Mouse (Mus musculus): Measurements from ENCODE around the gene Grm4.
A peak's percentile ranks its signal among the peaks of the same experiment; 100 is the strongest.

Gene Grm4

DNA sequence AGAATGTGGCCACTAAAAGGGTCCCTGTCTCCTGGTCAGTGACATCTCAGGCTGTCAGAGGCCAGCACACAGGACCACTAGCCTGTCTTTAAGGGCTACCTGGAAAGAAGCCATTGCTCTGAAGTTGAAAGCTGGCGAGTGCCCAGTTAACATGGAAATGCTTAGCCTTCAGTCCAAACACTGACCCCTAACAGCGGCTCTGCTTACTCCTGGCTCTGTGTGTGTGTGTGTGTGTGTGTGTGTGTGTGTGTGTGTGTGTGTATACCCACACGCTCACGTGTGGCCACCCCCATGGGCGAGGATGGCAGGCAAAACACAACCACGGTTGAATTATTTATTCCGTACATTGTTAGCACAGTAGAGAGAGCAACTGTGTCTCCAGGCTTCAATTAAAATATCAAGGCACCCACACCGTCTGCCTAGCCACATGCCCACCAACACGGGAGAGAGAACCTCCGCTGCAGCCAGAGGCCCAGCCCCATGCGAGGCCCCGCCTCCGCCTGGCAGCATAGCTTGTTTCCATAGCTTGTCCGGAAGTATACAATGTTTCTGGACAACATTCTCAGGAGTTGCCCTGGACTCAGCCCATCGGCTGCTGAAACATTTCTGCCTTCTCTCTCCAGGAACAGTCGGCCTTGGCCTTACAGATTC, 32.9 kb downstream of the Grm4 start:
- peak; percentile 6 for DNase-seq (ENCODE audit: low spot score)

DNA sequence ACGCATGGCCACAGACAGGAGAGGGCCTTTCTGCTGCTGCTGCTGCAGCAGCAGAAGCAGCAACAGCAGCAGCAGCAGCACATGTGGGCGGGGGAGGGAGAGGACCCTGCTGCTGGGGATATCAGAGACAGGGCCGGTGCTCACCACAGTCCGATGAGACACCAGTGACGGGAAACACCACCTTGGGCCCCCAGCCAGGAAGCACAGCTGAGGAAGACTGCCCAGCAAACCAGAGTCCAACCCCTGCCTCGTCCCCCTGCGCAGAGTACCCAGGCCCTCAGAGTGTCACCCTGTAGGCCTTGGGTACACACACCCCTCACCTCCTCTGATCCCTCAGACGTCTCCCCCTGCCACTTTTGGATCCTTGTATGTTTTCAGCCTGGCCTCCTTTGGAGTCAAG, 35.3 kb downstream of the Grm4 start:
- no peak for DNase-seq (ENCODE audit: low spot score)

DNA sequence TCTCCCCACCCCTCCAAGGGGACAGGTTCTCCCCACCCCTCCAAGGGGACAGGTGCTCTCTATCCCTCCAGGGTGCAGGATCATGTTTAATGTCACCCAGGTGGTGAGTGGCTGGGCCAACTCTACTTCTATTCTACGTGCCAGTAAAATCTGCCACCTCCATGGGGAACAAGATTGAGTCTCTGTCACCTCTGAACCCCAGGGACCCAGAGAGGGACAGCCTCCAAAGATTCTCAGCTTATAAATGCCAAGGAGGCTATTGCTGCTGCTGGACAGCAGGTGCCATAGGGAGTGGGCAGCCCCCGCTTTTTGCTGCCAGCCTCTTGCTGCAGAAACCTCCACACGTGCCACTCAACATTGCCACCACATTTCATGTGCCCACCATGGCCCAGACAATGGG, 37.6 kb downstream of the Grm4 start:
- no peak for DNase-seq (ENCODE audit: low spot score)

DNA sequence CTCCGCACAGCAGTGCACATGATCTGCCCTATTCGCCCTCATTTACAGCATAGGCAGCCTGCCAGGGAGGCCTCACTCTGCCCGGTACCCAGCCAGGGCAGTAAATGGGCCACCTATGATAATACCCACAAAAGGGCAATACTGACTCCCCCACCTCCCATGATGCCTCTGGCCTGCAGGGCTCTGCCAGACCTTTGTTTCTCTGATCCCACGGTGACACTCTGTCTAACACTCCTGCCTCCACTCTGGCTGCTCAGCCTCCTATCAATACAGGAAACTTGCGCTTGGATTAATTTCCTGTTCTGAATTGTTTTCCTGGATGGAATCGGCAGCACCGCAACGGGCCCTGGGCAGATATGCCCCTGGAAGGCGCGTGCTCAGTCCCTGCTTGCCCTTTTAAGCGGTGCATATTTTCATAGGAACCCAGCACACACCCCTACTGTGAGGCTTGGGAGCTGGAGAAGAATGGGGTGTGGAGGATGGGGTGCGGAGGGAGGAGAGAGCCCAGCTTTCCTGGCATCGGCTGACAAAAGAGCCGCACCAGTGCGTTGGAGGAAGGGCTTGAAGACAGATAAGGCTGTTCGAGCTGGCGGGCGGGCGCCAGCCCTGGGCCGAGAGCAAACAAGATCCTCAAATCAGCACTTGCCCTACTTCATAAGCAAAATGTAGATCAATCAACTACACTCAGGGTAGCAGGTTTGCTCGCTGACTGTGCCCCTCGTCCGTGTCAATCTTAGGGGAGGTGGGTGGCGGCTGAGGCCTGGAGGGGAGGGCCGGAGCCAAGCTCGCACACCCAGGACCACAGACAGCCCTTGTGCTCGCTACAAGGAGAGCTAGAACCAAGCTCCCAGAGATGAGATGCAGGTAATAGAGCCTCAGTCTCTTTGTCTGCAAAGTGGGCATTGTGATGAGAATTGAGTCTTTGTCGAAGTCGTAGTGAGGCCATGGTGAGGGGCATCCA, 40.8 kb downstream of the Grm4 start:
- DNase-seq (ENCODE audit: low spot score): no peak

- DNase-seq (ENCODE audit: low spot score): no peak
Measured at GRCm38 (mm10) chr17:27475650-27476049, 45.6 kb downstream of the Grm4 start.

GRCm38 (mm10) chr17:27466620-27467019, 54.6 kb downstream of the Grm4 start:
- no peak for DNase-seq (ENCODE audit: low spot score)

DNA sequence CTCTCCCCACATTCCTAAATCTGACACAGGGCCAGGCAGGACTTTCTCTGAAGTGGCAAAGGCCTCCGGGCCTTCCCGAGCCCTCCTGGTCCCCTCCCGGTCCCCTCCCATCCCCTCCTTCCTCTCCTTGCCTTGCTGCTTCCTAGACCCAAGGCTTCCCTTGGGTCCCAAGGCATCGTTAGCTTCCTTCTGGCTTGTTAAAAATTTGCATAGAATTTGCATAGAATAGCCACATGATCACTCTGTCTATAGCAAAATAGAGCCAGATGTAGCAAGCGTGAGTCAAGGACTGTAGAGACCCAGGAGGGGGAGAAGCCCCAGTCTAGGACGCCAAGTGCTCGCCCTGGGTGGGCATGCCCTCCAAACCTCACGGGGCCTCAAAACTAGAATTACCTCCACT, 55.3 kb downstream of the Grm4 start:
- no peak for DNase-seq (ENCODE audit: low spot score)

DNA sequence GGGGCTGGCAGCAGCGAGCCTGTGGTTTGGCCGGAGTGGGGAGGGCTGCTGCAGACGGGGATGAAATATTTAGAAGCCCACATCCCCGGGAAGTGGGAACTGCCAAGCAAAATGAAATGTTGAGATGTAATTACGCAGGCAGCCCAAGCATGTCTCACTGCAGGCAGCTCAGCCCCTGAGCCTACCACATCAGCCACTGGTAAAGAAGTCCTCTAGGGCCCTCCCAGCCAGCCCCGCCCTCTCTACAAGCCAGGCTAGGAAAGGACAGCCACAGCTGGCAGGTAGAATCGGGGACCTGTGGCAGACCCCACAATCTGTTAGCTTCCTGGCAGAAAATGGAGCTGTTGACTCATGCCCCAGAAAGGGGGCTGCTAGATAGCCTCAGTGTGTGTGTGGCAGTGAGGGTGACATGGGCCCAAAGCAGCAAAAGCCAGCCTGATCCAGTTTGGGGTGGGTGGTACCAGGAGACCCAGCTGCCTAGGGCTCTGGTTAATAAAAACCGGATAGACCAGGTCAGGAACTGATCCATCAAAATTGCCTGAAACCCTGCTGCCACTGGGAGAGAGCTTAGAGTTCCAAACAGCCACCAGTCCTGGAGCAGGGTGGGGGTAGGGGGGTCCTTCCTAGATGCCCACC, 56.8 kb downstream of the Grm4 start:
- DNase-seq (ENCODE audit: low spot score): no peak

- DNase-seq (ENCODE audit: low spot score): no peak
Measured at GRCm38 (mm10) chr17:27459979-27460378, 61.2 kb downstream of the Grm4 start.

DNA sequence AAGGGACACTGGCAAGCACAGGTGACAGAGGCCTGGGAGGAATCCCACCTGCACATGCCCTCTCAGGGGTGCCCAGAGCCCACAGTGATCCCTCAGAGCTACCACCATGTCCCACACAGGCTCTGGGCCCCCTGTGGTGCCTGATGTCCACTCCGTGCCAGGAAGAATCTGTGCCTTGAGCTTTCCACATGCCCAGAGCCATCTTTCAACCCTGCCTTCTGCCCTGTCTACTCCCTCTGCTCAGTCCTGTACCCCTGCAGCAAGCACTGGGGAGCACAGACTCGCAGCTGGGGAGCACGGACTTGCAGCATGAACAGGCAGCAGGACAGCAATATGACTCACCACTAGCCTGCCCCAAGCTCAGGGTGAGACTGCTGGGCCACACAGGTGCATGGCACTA, 62.0 kb downstream of the Grm4 start:
- no peak for DNase-seq (ENCODE audit: low spot score)

DNA sequence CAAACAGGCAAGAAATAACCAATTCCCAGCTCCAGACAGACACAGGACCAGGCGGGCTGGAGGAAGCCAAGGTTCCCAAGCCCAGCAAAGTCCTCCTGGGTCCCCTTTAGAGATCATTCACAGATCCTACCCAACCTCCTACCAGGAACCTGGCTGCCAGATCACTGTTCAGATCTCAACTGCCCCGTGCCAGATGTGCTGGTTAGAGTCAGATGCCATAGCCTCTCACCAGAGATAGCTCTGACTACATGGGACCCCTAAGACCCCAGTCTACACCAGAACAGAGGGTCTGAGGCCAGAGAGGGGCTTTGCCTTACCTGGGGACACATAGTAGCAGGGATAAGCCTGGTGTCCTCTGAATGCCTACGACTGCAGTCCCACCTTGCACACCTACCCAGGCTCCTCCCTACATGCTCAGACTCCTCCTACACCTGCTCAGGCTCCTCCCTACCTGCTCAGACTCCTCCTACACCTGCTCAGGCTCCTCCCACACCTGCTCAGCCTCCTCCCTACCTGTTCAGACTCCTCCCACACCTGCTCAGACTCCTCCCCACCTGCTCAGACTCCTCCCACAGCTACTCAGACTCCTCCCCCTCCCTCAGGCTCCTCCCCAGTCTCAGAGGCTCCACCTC, 63.2 kb downstream of the Grm4 start:
- DNase-seq (ENCODE audit: low spot score): no peak

DNA sequence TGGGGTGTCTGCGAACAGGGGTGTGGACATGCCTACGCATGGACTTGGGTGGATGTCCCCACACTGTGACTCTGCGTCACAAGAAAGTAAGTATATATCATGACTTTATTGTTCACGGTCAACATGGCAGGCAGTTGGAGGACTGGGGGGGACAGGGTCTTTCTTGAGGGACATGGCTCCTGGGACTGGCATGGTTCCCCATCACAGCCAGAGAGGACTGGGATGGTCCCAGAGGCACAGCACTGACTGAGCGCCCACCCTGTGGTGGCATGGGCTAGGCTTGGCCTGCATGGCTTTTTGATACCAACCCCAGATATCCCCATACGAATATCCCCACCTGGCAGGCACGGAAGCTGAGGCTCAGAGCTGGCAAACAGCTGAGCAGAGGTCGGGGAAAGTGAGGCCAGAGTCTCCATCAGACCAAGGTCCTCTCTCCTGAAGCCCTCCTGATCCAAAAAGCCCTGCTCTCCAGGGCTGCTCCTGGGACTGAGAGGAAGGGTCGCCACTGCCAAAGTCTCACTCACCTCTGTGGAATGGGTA, 64.1 kb downstream of the Grm4 start:
- DNase-seq (ENCODE audit: low spot score): no peak

DNA sequence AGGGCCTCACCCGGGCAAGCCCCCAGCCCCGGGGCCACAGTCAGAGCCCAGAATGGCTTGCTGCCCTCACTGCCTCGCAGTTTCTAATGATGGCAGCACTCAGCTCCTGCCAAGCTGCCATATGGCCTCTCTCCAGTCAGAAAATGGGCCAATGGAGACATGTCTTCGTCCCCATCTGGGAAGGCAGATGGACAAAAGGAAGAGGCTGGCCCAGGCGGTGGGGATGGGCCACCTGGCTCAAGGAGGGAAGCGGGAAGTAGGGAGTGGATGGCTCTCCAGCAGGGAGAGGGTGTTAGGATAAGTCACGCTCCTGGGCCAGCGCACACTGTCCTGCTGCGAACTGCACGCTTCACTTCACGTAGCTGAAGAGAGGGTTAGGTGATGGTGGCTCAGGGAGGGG, 64.8 kb downstream of the Grm4 start:
- DNase-seq (ENCODE audit: low spot score): no peak

GRCm38 (mm10) chr17:27455012-27455784, 66.0 kb downstream of the Grm4 start:
- no peak for DNase-seq (ENCODE audit: low spot score)

DNA sequence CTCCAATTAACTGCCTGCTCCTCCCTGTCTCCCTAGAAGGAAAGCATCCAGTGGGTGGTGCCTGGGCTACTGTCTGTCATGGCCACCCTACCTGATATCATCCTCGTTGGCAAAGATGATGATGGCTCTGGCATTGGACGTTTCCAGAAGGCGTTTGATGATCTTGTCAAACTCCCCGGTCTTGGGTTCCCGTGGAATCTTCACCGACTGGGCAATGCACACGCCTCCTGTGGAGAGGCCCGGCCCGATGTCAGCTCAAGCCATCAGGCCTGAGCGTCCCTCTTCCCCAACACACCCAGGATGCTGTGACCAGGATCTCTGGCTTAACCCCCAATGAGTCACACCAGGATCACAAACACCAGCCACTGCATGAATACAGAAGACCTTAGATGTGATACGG, 66.8 kb downstream of the Grm4 start:
- DNase-seq (ENCODE audit: low spot score): no peak

- DNase-seq (ENCODE audit: low spot score): no peak
Measured at GRCm38 (mm10) chr17:27453045-27453444, 68.2 kb downstream of the Grm4 start.

DNA sequence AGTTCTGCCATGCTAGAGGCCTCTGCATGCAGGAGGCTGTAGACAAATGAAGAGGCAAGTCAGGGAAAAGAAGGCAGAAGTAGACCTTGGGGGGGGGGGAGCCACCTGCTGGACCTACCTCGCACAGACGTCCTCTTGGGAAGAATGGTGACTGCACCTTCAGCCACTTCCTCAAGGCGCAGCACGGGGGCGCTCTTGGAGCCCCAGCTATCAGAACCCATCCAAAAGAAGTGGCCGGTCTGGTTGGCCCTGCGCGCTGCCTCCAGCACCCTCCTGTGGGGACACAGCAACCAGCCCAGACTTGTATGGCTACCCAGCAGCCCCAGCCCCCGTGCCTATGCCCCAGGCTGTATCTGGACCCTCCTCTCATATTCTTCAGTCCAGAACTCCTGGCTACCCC, 69.4 kb downstream of the Grm4 start:
- DNase-seq (ENCODE audit: low spot score): no peak

GRCm38 (mm10) chr17:27451216-27451615, 70.0 kb downstream of the Grm4 start:
- no peak for DNase-seq (ENCODE audit: low spot score)

DNA sequence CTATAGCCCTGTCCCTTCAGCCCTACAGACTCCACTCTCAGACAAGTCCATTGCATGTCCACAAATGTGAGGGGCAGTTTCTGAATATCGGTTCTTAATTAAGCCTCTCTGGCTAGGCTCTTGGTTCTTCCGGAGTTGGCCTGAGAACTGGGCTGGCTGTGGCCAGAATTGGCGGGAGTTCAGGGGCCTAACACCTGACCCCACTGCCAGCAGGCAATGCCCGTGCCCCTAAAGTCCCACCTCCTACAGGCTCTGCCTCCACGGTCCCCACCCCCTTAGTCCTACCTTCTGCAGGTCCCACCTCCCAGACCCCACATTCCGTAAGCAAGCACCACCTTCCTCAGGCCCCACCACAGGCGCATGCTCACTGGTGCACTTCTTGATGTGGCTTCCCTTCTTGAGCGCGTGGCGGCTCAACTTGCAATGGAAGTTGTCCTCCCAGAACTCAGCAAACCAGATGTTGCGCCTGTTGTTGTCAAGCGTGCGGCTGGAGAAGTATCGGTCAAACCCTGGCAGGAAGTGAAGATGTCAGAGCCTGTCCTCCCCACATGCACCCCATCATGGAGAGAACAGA, 71.4 kb downstream of the Grm4 start:
- no peak for DNase-seq (ENCODE audit: low spot score)

- no peak for DNase-seq (ENCODE audit: low spot score)
Measured at GRCm38 (mm10) chr17:27448749-27449148, 72.5 kb downstream of the Grm4 start.
